Mouse (Mus musculus): ENCODE results near the gene Pkp4. TPM values are rescaled to one million over a fixed set of nuclear protein-coding genes. Genes with fewer than 3 reads are reported as not detected.
"Not testable (repeated sequence)": the region's sequence is repeated elsewhere in the genome, so short reads cannot be mapped to it uniquely, and the experiment has no call there.

Pkp4 gene
- polyA plus RNA-seq, 1 experiment from 2014 or later: 18.7 TPM

DNA sequence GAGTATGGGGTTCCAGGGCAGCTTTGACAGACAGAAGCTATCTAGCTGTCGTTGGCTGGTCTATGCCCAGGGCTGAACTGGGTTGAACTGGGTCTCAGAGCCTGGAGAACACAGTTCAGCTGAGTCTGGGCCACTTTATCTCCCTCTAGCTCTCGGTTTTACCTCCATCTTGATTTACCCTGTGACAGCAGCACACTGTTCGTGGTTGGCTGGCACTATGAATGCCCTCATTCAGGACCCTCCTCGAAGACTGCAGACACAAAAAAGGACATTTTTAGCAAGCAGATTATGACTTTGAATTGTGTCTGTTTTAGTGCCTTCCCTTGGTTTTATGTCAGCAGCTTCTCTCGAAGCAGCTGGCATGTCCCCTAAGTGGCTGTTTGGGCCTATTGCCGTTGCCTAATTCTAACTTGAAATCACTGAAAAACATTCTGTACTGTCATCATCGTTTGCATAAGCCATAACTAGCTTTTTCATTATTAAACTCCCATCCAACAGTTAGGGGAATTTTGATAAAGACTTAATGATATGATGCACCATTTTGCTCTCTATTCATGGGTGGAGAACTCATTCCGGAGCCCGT, 199.2 kb downstream of the Pkp4 start:
- no peak overlapping the region for H3K27ac ChIP-seq (replicated peaks)
- H3K4me3 ChIP-seq: no peak overlapping the region
- no peaks in the 10 kb centered on the region for H3K27me3 ChIP-seq (ENCODE audit: low read depth, poor library complexity, severe bottlenecking)
- 90% methylated on average over 9 of the region's 9 CpGs for WGBS
- DNase-seq (ENCODE audit: low spot score): no peak
- H3K9me3 ChIP-seq (replicated peaks): no peaks in the 10 kb centered on the region
- peaks cover 10% of the 10 kb centered on the region for H3K4me1 ChIP-seq
- peaks cover 16% of the 10 kb centered on the region for H3K36me3 ChIP-seq

DNA sequence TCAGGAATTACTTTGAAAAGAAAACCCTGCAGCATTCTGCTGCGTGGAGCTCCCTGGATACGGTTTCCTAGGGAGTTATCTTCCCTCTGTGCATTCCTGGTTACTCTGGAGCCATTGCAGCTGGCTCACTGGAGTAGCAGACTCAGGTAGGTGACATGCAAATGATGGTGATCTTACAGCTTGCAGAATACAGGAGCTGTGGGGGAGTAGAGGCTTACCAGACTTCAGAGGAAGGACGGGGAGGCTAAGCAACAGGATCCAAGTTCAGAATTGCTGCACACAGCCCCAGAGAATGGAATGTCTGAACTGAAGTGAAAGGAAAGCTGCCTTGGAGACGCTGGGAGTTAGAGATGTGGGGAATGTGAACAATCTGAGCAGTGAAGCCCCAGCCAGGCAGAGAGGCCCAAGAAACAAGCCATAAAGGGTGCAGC, 200.7 kb downstream of the Pkp4 start:
- DNase-seq (ENCODE audit: low spot score): peak; percentile 29
- WGBS: 31% methylated on average over 4 of the region's 4 CpGs
- Histone ChIP-seq H3K4me1 (peaks cover 10% of the 10 kb centered on the region), H3K27me3 (ENCODE audit: low read depth, poor library complexity, severe bottlenecking) (no peaks in the 10 kb centered on the region), H3K4me3 (no peak overlapping the region), H3K27ac (replicated peaks) (0 out of 2 replicates have a peak overlapping the region, but pooled peaks have one; percentile 20), H3K36me3 (peaks cover under 1% of the 10 kb centered on the region; the same call in 1 of the 2 replicates), H3K9me3 (replicated peaks) (no peaks in the 10 kb centered on the region)

DNA sequence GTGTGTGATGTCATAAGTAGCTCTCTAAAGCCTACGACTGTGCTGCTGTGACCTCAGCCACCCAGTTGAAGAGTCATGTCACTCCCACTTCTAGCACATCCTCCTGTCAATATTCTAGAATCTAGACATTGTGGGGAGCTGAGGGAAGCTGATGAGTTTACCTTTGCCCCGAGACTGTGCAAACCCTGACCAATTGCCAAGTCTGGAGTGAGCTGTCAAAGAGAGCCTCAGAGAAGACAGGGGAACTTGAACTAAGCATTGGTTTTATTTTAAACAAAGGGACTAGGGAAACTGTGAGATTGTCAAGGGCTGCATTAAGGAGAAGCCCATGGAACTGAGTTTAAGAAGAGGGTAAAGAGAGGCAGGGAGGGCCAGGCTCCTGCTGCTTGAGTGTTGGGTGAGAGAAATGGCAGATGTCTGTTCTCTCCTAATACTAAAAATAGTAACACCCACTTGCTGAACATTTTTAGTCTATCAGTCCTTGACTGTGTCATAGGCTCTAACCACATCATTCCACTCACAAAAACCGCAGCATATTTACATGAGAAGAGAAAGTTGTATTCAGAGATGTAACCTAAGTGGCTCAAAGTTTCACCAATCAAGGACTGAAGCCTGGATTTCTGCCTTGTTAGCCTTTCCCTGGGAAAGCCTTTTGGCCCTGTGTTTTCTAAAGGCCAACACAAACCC, 203.6 kb downstream of the Pkp4 start:
- WGBS: 85% methylated on average over 3 of the region's 3 CpGs
- no peaks in the 10 kb centered on the region for H3K27me3 ChIP-seq (ENCODE audit: low read depth, poor library complexity, severe bottlenecking)
- DNase-seq (ENCODE audit: low spot score): no peak
- peaks cover 10% of the 10 kb centered on the region for H3K4me1 ChIP-seq
- H3K27ac ChIP-seq (replicated peaks): no peak overlapping the region
- H3K9me3 ChIP-seq (replicated peaks): no peaks in the 10 kb centered on the region
- H3K4me3 ChIP-seq: no peak overlapping the region
- no peaks in the 10 kb centered on the region for H3K36me3 ChIP-seq

DNA sequence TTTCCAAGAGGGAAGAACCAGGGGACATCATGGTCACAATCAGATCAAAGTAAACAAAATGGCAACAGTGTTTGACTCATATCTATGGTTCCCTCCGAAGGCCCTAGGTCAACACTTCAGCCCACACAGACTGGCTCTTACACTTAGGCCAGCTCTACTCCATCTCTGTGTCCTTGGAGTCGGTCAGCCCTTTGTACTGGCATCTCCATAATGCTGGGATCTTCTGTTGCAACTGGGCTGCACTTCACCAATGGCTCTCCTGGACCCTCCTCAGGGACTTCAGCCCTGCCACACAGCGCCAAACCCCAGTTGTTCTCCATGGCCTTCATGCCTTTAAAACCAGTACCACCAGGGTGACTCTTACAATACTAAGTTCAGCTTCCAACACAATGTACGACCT, 206.5 kb downstream of the Pkp4 start:
- H3K4me3 ChIP-seq: no peak overlapping the region
- WGBS: 89% methylated on average over 4 of the region's 4 CpGs

DNA sequence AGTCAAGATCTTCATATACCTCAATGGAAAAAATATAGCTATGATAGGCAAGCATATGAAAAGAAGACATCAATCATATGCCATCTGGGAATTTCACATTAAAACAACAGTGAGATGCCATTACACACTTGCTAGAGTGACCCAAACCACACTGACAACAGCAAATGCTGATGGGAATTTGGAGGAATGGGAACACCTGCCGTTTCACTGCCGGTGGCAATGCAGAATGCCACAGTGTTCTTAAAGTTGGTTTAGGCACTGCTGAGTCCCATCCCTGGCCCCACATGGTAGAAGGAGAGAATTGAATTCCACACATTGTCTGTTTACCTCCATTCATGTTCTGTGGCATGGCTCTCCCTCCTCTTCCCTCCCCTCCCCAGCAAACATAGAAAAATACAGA, 212.5 kb downstream of the Pkp4 start:
- 96% methylated on average over 2 of the region's 2 CpGs for whole genome bisulfite sequencing
- Histone ChIP-seq H3K27ac (replicated peaks) (no peak overlapping the region), H3K36me3 (no peaks in the 10 kb centered on the region), H3K4me3 (no peak overlapping the region), H3K27me3 (ENCODE audit: low read depth, poor library complexity, severe bottlenecking) (no peaks in the 10 kb centered on the region), H3K4me1 (no peaks in the 10 kb centered on the region), H3K9me3 (replicated peaks) (no peaks in the 10 kb centered on the region)
- DNase-seq (ENCODE audit: low spot score): no peak

More for the DNA sequence above, 206.5 kb downstream of the Pkp4 start:
- DNase-seq (ENCODE audit: low spot score): no peak
- Histone ChIP-seq H3K27me3 (ENCODE audit: low read depth, poor library complexity, severe bottlenecking) (no peaks in the 10 kb centered on the region), H3K27ac (replicated peaks) (no peak overlapping the region), H3K4me1 (no peaks in the 10 kb centered on the region), H3K9me3 (replicated peaks) (no peaks in the 10 kb centered on the region), H3K36me3 (no peaks in the 10 kb centered on the region)

DNA sequence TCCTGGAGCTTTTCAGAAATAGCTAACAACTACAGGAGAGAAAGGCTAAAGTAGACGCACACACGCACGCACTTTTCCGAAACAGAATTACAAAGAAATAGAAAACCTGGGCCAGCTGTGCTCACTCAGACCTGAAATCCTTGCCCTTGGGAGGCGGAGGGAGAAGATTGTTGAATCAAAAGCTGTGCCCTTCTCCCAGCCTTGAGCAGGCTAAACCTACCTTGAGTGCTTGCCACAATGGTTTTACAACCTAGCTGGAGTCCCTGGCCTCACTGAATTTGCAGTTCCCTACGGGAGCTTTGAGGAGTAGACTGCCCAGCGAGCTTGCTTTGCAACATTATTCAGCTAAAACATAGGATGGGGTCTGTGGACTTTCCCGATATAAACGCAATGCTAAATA, 217.4 kb downstream of the Pkp4 start:
- Histone ChIP-seq H3K27ac (replicated peaks) (no peak overlapping the region), H3K27me3 (ENCODE audit: low read depth, poor library complexity, severe bottlenecking) (no peaks in the 10 kb centered on the region), H3K9me3 (replicated peaks) (no peaks in the 10 kb centered on the region), H3K4me3 (no peak overlapping the region), H3K4me1 (no peaks in the 10 kb centered on the region), H3K36me3 (no peaks in the 10 kb centered on the region)
- 89% methylated on average over 9 of the region's 9 CpGs for WGBS
- DNase-seq (ENCODE audit: low spot score): no peak

DNA sequence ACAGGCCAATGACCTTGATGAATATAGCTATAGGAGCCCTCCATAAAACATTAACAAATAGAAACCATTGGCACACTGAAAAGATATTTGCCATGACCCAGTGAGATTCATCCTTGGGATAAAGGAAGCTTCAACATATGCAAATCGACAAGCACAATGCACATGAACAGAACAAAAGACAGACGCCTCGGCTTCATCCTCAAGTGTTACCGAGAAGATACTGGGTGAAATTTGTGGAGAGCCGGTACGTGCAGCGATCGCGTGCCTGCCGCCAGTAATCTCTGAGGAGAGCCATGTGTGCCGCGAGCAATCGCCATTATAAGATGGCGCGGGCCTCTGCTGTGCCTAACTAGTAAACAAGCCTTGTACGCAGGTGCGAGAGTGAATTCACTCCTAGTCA, 218.2 kb downstream of the Pkp4 start:
- not testable (repeated sequence) for H3K4me3 ChIP-seq; DNase-seq (ENCODE audit: low spot score); H3K36me3 ChIP-seq; H3K4me1 ChIP-seq; H3K27me3 ChIP-seq (ENCODE audit: low read depth, poor library complexity, severe bottlenecking); H3K9me3 ChIP-seq (replicated peaks); H3K27ac ChIP-seq (replicated peaks)
- 96% methylated on average over 16 of the region's 17 CpGs for WGBS

DNA sequence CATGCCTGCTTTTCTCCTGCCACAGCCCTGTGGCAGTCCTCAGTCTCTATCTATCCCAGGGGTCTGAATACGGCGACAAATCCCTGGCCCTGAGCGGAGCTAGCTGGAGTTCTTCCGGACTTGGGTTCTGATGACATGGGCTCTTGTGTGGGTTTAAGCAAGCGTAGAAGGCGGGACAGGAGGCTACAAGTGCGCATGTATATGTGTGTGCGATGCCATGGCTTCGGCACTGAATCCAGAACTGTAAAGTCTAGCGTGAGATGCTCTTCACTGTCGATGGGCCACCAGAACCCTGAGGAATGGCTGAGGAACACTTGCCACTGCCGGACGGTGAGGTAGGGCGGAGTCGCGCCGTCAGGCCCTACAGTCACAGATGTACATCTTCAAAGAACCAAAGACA, 222.6 kb downstream of the Pkp4 start:
- DNase-seq (ENCODE audit: low spot score): no peak
- 93% methylated on average over 17 of the region's 17 CpGs for WGBS
- H3K4me1 ChIP-seq: peaks cover 6% of the 10 kb centered on the region; the same call in 1 of the 2 replicates
- H3K27ac ChIP-seq (replicated peaks): no peak overlapping the region
- no peaks in the 10 kb centered on the region for H3K27me3 ChIP-seq (ENCODE audit: low read depth, poor library complexity, severe bottlenecking)
- no peaks in the 10 kb centered on the region for H3K36me3 ChIP-seq
- H3K9me3 ChIP-seq (replicated peaks): no peaks in the 10 kb centered on the region
- H3K4me3 ChIP-seq: no peak overlapping the region

DNA sequence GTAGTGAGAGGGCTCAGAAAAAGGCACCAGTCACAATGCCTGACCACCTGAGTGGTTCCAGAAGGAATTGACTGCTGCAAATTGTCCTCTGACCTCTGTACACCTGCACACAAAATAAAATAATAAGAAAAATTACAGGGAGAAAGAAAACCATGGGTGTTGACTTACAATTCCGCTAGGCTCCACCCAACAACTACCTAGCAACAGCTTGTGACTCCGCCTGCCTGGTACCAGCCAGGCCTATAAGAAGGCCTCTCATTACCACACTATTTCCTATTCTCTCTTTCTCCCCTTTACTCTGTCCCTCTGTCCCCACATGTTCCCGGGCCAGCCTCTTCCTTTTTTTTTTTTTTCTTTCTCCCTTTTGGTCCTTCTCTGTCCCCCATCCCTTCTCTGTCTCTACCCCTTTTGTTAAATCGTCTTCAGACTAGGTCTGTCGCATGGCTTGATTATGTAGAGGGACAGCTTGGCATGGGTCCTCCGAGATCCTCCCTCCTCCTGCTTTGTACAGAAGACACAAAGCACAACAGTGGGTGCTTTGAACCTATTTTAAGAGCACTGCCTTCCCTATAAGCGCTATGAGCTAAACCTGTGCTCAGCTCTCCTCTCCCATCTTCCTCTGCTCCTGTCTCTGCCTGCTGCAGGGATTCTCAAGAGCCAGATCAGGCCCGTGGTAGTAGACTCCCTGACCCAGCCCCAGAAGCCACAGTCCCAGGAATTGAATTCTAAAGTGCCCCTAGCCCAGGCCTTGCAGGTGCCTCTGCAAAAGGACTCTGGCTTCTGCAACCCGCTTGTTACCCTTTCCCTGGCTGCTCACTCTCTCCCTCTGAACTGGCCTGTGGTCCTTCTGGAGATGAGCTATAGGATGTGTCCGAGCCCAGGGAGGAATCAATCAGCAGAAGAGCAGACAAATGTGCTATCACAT, 223.5 kb downstream of the Pkp4 start:
- H3K27me3 ChIP-seq (ENCODE audit: low read depth, poor library complexity, severe bottlenecking): no peaks in the 10 kb centered on the region
- WGBS: 84% methylated on average over 10 of the region's 10 CpGs
- H3K27ac ChIP-seq (replicated peaks): no peak overlapping the region
- no peak overlapping the region for H3K4me3 ChIP-seq
- no peaks in the 10 kb centered on the region for H3K9me3 ChIP-seq (replicated peaks)
- peaks cover 6% of the 10 kb centered on the region; the same call in 1 of the 2 replicates for H3K4me1 ChIP-seq
- DNase-seq (ENCODE audit: low spot score): no peak
- no peaks in the 10 kb centered on the region for H3K36me3 ChIP-seq

DNA sequence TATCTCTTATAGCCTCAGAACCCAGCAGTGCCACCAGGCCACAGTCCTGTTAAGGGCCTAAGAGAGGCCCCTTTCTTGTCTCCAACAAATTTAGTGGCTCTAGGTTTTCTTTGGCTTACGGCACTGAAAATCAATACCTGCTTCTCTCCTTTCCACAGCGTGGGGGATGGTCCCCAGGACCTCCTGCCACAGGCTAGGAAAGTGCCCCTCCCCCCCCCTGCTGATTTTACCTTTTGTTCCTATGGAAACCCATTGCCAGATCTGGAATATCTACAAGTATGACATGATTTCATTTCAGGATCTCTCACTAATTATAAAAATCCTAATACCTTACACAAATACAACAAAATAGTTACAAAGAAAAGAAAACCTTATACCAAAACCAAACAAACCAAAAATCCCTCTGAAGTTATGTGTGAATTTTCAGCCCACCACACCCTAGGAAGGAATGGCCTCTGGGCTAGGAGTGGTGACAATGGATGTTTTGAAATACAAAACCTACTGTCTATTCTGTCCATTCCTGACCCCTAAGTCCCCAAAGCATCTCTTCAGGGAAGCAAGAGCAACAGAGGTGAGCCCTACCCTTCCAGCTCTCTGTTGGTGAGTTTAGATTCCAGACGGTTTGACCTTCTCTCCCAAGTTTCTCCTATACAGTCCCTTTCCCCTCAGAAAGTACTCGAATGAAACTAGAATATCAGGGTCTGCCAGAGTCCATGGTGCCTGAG, 224.7 kb downstream of the Pkp4 start:
- H3K9me3 ChIP-seq (replicated peaks): no peaks in the 10 kb centered on the region
- H3K36me3 ChIP-seq: no peaks in the 10 kb centered on the region
- WGBS: 71% methylated on average over 4 of the region's 4 CpGs
- no peak for DNase-seq (ENCODE audit: low spot score)
- H3K27ac ChIP-seq (replicated peaks): no peak overlapping the region
- H3K4me1 ChIP-seq: peaks cover 6% of the 10 kb centered on the region; the same call in 1 of the 2 replicates
- H3K4me3 ChIP-seq: no peak overlapping the region
- no peaks in the 10 kb centered on the region for H3K27me3 ChIP-seq (ENCODE audit: low read depth, poor library complexity, severe bottlenecking)

DNA sequence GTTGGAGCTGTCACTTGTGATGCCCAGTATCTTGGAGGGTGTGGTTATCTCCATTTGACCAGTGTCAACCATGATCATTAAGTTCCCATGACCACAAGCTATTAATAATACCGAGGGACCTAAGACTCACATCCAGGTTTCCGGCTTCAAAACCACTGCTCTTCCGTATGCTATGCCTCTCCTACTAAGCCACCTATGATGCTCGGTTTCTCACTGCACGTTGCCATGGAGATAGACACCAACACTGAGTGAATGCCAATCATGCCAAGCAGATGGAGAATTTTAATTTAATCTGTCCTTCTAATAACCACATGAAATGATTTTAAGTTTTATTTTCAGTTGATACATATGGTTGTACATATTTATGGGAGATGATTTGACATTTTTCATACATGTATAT, 229.3 kb downstream of the Pkp4 start:
- peaks cover 3% of the 10 kb centered on the region; the same call in 1 of the 2 replicates for H3K4me1 ChIP-seq
- no peak overlapping the region for H3K27ac ChIP-seq (replicated peaks)
- no peaks in the 10 kb centered on the region for H3K27me3 ChIP-seq (ENCODE audit: low read depth, poor library complexity, severe bottlenecking)
- 92% methylated on average over 5 of the region's 5 CpGs for WGBS
- DNase-seq (ENCODE audit: low spot score): no peak
- H3K36me3 ChIP-seq: no peaks in the 10 kb centered on the region
- H3K9me3 ChIP-seq (replicated peaks): no peaks in the 10 kb centered on the region
- H3K4me3 ChIP-seq: no peak overlapping the region

DNA sequence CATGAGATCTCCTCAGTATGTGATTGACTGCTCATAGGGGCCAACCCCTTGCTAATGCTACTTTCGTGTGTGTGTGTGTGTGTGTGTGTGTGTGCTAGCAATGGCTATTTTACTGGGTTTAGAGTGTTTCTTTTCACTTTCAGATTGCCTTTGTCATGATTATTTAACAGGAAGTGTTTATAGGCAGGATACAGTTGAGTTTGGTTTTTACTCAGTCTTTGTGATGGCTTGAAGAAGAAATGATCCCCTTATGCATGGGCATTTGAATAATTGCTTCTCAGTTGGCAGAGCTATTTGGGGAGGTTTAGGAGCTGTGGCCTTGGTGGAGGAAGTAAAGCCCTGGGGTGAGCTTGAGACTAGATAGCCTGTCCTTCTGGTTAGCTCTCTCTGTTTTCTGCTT, 232.5 kb downstream of the Pkp4 start:
- no peaks in the 10 kb centered on the region for H3K9me3 ChIP-seq (replicated peaks)
- no peak overlapping the region for H3K27ac ChIP-seq (replicated peaks)
- H3K4me3 ChIP-seq: no peak overlapping the region
- 77% methylated on average over 1 of the region's 1 CpGs for WGBS
- no peaks in the 10 kb centered on the region for H3K27me3 ChIP-seq (ENCODE audit: low read depth, poor library complexity, severe bottlenecking)
- no peak for DNase-seq (ENCODE audit: low spot score)
- H3K4me1 ChIP-seq: no peaks in the 10 kb centered on the region
- H3K36me3 ChIP-seq: no peaks in the 10 kb centered on the region
